Mouse (Mus musculus) retina, postnatal 1 day (tissue): Measurements from ENCODE around the gene Bicra.

Experiments used
- DNase-seq: peaks from one replicate; pipeline ENCODE4 v3.0.0-alpha.2; 2012

The Bicra gene

DNA sequence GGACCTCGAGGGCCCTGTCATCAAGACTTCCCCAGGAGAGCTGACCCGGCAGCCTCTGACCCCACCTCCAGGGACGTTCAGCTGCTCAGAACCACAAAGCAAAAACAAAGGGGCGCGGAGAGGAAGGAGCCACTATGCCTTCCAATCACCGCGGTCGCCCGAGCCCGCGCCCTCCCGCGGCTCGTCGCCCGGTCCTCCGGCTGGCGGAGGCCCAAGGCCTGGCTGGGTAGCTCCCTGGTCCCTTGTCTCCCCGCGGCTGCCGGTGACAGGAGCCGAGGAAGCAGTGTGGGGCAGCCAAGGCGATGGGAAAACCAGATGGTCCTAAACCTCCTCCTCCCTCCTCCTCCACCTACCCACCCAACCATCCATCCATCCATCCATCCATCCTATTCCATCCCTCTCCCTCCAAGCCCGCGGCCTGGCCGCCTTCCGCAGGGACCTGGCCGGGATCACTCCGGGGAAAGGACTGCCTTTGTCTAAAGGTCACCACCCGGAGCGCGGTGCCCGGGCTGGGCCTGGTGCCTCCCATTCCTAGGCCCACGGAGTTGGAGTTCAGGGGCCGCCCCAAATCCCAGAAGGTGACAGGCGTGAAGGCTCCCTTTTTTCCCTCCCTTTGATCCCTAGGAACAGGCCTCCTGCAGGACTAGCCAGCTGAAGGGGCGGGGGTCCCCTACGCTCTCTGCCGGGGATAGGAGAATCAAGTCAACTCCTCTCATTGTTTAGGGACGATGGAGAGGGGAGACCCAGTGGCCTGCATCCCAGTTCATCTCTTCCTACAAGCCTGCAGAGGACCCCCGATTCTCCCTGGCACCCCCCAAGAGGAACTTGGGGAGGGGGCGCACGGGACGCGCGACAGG lies 1.0 kb downstream of the Bicra start:
- DNase-seq, result peak; percentile 67

- DNase-seq, result no peak
Observed at GRCm38 (mm10) chr7:16046101-16046480, 1.6 kb downstream of the Bicra start.

DNA sequence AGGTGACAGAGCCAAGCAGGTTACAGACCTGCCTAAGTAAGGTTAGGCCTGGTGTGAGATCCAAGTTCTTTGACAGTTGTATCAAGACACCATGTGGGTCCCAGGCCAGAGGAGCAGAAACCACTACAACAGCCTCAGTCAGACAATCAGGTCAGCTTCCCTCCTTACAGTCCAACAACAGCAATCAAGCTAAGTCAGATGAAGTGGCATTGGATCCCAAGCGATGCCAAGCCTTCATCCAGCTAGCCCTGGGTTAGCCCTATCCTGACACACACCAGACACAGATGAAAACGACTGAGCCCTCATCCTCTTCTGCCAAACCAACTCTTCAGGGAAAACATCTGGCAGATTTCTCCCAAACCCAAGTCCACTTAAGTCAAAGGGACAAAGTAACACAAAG lies 2.2 kb downstream of the Bicra start:
- no peak for DNase-seq

GRCm38 (mm10) chr7:16044531-16044930 lies 3.2 kb downstream of the Bicra start:
- DNase-seq, result no peak

DNA sequence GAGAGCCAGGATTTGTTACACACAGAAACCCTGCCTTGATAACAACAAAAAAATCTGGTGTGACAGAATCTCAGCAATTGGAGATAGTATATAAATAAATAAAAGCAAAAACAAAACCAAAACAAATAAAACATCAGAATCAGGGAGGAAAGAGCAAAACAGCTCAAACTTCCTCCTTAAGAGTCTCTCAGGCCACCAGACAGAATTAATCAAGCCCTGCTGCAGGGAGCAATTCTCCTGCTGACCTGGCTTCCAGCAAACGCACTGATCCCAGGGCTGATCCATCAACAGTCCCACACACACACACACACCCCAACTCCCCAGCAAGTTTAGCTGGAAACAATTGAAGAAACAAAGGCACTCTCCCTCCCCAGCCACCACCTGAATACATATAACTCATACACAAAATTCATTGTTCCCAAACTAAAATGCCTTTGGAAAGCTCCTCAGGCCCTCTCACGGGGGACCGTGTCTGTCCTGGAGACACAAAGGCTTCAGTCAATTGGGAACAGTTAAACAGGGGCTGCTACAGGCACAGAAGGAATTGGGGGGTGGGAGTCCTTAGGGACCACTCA lies 3.8 kb downstream of the Bicra start:
- no peak for DNase-seq

DNA sequence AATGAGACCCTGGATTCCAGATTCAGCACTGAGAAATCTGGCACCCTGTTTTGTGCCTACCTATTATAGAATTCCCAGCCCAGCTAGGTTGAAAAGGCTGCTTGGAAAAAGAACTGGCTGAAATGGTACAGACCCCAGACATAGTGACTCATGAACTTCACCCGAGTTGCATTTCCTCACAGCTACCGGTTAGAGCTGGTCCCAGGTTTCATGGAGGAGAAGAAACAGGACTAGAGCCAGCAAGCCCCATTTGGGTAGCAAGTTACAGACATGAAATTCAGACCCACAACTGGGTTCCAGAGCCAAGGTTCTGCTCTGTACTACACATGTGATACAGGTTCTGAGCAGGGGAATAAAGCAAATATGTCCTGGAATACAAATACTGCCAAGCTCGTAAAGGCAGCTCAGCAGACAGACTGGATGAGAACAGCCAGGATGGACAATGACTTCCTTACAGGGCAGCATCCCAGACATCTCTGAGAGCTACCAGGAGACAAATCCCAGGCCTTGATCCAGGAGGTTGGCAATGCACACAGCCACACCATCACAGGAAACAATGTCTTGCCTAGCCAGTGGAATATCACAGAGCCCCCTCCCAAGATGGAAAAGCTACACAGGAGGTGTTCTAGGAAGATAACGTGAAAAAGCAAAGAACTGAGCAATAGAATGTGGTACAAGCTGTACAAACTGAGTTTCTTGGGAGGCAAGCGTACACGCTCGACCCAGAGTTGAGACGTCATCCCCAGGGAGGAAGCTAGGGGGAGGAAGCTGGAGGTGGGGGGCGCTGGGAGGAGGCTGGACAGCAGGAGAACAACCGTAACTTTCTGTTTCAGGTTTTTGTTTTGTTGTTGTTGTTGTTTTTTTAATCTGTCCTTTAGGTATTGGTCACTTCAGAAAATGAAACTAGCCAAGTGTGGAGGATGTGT lies 4.6 kb downstream of the Bicra start:
- DNase-seq, result no peak

- DNase-seq, result no peak
Observed at GRCm38 (mm10) chr7:16041208-16041607, 6.5 kb downstream of the Bicra start.

DNA sequence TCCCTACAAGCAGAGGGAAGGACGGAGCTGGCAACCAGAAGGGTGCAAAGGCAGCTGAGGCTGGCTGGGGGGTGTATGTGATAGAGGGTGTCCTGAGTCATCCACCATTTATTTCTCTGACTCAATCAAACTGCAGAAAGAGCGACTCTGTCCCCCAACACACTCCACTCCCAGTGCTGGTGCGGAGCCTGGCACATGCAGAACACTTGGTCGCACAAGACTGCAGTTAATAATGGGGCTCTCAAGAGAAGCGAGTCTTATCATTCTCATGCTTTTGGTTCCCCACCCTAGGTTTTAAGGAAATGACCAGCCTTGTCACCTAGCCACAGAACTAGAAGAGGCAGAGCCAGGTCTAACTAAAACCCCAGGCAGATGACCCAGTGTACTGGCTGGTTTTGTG lies 8.4 kb downstream of the Bicra start:
- DNase-seq, result no peak

DNA sequence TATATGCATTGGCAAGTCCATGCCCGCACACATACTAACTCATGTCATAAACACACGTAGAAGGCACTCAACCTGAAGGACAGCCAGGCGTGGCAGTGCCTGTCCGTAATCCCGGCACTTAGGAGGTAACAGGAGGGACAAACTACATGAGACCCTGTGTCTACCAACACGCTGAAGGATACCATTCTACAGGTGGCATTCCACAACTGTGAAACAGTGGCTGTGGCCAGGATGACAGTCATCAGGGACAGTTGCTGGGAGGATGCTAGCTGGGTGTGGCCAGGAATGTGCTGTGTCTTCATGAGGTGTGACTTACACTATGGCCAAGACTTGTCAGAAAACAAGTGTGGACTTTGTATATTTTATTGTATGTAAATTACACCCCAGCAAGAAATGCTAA lies 10.7 kb downstream of the Bicra start:
- no peak for DNase-seq

DNA sequence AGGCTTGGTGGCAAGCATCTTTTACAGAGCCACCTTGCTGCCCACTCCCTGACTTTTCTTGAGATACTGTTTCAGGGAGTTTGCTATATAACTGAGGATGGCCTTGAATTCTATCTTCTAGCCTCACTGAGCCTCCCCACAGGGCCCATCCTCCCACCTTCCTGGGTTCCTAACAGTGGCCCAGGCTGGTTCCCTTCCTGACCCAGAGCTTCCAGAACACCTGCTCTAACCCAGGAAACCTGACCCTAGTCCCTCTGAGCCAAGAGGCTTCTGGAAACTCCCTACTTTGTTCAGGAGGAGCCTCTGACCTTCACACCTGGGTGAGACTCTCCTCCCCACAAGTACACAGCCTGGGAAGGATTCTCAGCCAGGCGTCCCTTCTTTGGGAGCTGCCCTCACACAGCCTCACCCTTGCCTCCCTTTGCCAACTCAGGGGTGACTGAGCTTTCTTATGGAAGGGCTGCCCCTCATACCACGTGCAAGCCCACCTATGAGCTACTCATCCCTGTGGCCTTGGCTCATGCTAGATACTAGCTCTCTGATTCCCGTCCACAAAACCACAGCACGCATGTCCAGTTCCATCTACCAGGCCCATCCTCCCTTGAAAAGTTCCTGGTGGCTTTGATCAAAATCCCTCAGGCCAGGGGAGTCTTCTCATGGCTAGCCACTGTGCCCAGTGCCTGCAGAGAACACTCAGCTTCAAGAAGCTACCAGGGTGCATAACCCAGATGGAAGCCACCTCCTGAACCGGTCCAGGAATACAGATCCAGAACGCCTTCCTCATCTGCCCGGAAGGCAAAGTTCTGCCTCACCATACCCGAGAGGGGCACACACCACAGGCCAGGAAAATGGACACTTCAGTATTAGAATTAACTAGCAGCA lies 13.9 kb downstream of the Bicra start:
- no peak for DNase-seq

DNA sequence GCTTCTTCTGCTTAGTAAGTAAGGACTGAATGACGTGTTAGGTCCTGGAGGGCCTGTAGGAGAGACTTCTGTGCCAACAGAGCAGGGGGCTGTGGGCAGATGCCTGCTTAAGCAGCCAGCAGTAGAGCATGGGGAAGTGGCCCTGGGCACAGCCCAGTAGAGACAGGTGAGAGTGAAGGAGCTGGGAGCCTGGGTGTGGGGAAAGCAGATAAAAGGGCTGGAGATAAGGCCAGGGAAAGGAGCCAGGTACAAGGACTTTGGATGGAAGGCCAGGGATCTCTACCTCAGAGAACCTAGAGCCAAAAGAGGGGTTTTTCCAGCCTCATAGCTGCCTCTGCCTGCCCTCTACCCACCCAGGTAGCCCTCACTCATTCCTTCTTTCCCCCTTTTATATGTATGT lies 14.7 kb downstream of the Bicra start:
- no peak for DNase-seq

- no peak for DNase-seq
Observed at GRCm38 (mm10) chr7:16031072-16031471, 16.6 kb downstream of the Bicra start.

- no peak for DNase-seq
Observed at GRCm38 (mm10) chr7:16028102-16028927, 19.4 kb downstream of the Bicra start.

DNA sequence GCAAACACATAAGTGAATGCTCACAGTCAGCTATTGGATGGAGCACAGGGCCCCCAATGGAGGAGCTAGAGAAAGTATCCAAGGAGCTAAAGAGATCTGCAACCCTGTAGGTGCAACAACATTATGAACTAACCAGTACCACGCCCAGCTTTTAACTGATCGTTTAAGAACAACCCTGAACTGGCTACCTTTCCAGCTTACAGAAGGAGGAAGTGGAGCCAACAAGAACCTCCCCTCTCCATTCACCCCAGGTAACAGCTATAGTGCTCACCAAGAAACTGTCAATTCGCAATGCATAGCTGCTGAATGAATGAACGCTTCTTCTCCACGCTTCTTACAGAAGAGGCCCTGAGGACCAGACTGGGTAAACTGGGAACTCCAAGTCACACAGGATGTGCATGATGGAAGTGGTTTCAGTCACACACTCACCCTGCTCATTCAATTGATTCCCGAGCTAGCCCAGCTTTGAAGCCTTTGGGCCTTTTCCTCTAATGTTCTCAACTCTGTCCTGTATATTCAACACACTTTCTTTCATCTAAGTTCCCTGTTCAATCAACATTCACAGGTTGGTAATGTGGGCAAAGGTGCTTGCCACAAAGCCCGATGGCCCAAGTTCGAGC lies 23.0 kb downstream of the Bicra start:
- no peak for DNase-seq

DNA sequence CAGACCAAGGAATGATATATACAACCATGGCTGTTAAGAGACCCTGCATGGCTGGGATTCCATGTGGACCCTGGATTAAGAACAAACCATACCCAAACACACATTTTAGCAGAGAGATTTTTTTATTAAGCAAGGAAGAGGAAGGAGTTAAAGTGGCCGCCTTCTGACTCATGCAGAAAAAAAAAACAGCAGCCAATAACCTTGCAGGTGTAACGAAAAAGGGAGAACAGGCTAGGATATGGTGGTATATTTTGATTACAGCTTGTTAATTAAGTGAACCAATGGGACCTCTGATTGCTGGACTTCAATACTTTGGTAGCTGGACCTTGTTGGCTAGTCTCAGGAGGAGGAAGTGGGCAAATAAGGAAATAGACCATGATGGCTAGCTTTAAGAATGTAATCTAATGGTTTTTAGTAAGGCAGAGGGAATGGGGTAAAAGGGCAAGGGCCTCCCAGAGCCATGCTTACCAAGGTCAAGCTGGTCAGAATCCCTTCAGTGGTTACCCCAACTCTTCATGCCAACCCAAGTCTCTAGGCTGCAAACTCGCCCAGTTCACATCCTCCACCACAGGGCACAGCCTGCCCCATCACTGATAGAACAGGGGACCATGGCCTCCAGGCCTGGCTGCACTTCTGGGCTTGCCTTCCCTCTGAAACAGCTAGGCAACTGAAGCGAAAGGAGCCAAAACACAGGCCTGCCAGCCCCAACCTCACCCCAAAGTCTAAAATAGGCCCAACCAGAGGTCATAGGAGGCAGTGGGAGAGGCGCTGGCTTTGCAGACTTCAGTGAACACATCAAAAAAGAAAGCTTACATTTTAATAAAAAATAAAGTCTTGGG lies 28.2 kb downstream of the Bicra start:
- DNase-seq, result no peak

- no peak for DNase-seq
Observed at GRCm38 (mm10) chr7:16018016-16018810, 29.5 kb downstream of the Bicra start.

DNA sequence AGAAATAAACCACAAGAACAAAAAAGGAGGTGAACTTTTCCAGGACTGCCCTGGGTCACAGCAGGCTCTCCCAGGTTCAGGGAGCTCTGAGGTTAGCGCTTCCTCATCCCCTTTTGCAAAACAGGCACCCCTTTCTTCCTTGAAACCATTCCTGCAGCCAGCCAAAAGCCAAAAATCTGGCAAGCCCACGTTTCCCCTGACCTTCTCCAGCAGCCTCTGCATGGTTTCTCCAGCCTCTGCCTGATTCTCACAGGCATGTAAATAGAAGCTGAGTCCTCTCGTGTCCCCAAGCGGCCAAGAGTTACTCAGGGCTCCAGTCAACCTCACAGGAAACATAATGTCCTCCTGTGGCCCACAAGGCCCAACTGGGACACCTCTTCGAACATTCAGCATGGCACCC lies 32.3 kb downstream of the Bicra start:
- DNase-seq, result no peak

DNA sequence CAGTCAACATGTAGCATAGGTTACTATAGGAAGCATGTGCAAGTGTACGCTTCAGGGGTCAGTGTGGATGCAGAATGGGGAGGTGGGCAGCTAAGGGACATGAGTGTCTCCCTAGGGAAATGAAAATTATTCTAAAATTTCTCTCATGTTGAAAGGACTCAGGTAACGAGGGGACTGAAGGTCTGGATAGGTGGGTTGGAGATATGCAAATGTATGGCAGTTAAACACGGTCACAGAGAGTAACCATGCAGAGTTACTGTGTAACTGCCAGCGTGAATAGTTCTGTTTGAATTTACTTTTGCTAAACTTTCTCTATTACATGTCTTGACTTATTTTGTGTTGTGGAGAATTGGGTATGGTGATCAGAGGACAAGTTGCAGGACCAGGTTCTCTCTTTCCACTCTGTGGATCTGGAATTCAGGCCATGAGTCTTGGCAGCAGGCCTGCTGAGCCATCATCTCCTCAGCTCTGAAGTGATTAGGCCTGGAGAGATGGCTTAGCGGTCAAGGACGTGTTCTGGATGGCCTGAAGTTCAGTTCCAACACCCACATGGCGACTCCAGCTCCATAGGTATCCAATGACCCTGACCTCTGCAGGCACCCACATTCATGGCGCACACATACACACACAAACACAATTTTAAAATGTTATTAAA lies 33.1 kb downstream of the Bicra start:
- DNase-seq, result no peak
